Mouse (Mus musculus) cortical plate, adult 2 months (tissue): ENCODE measurements around the gene Prkd1.

Experiments used
- CTCF ChIP-seq: fragments of 200-500 bp; IDR thresholded peaks from 2 replicates; pipeline ENCODE4 v1.5.1; 2011; ENCODE audit warnings: mild to moderate bottlenecking, control low read depth, low read length; ENCODE audit not compliant: insufficient read depth; ENCODE audit errors: extremely low read depth
- POLR2A ChIP-seq: fragments of 200-500 bp; IDR thresholded peaks from 2 replicates; pipeline ENCODE4 v1.6.1; 2011; ENCODE audit warnings: mild to moderate bottlenecking, low read length, control low read depth; ENCODE audit not compliant: insufficient read depth; ENCODE audit errors: extremely low read depth

- TF ChIP-seq POLR2A (no peak), CTCF (peak; percentile 46; the same call in 1 of the 2 replicates)
Observed at GRCm38 (mm10) chr12:50314634-50315033, 334.3 kb downstream of the Prkd1 start.
